Mouse (Mus musculus) forebrain, embryonic 16.5 days (tissue): ENCODE data around the gene Bpgm. TPM values are rescaled to one million over a fixed set of nuclear protein-coding genes. Genes with fewer than 3 reads are reported as not detected.

Experiments used
- ATAC-seq: fragments of 200-750 bp; cut with Nextera tagmentation; 2 replicates; pipeline ENCODE4 v1.8.0; 2017; ENCODE audit warnings: mild to moderate bottlenecking, moderate library complexity
- H3K27ac ChIP-seq: fragments of 300-500 bp; sonication (generic); 2 replicates; pipeline ENCODE4 v1.5.1; 2014; ENCODE audit warnings: low read length, control low read depth
- H3K27me3 ChIP-seq: fragments of 300-500 bp; sonication (generic); replicated peaks from 2 replicates; pipeline ENCODE4 v1.6.1; 2014; ENCODE audit warnings: low read length; ENCODE audit not compliant: control insufficient read depth, insufficient read depth
- H3K36me3 ChIP-seq: fragments of 300-500 bp; sonication (generic); 2 replicates; pipeline ENCODE4 v1.6.1; 2014; ENCODE audit not compliant: control insufficient read depth, insufficient read depth
- H3K4me1 ChIP-seq: fragments of 300-500 bp; sonication (generic); replicated peaks from 2 replicates; pipeline ENCODE4 v1.6.1; 2014; ENCODE audit warnings: low read length; ENCODE audit not compliant: control insufficient read depth, insufficient read depth
- H3K4me2 ChIP-seq: fragments of 300-500 bp; sonication (generic); 2 replicates; pipeline ENCODE4 v1.6.1; 2014; ENCODE audit warnings: mild to moderate bottlenecking, low read length, control low read depth
- H3K4me3 ChIP-seq: fragments of 300-500 bp; sonication (generic); replicated peaks from 2 replicates; pipeline ENCODE4 v1.5.1; 2014; ENCODE audit warnings: mild to moderate bottlenecking, low read length, control low read depth
- H3K9ac ChIP-seq: fragments of 300-500 bp; sonication (generic); replicated peaks from 2 replicates; pipeline ENCODE4 v1.6.1; 2014; ENCODE audit warnings: low read depth, low read length, control low read depth
- H3K9me3 ChIP-seq: fragments of 300-500 bp; sonication (generic); 2 replicates; pipeline ENCODE4 v1.6.1; 2016; ENCODE audit warnings: low read length; ENCODE audit not compliant: control insufficient read depth
- WGBS: fragments of 180-500 bp; shearing (Covaris S2); extraction: QIAGEN DNeasy Blood & Tissue Kit; methylation state at CpG from one replicate; pipeline ENCODE4 v1.1.7; 2014; 5-methylcytosine and 5-hydroxymethylcytosine counted together
- polyA plus RNA-seq: library from polyadenylated mRNA; unstranded; fragments of >200 nt; fragmentation: Nextera tagmentation; extraction: Ambion mirVana; gene quantifications from 2 replicates; pipeline ENCODE4 v1.2.1, GENCODE M21; 2015

The Bpgm gene
- polyA plus RNA-seq, 1 experiment from 2014 or later: 64.2 TPM

GRCm38 (mm10) chr6:34519087-34519486 lies 43.1 kb downstream of the Bpgm start:
- Histone ChIP-seq H3K27me3 (no peaks in the 10 kb centered on the region), H3K4me3 (no peak overlapping the region), H3K36me3 (no peaks in the 10 kb centered on the region), H3K27ac (no peak overlapping the region), H3K9ac (no peak overlapping the region), H3K4me2 (no peak overlapping the region), H3K4me1 (no peaks in the 10 kb centered on the region), H3K9me3 (no peaks in the 10 kb centered on the region)
- ATAC-seq: no peak
- WGBS: 100% methylated on average over 1 of the region's 1 CpGs

GRCm38 (mm10) chr6:34520491-34520890 lies 44.5 kb downstream of the Bpgm start:
- H3K4me3 ChIP-seq: no peak overlapping the region
- no peak overlapping the region for H3K27ac ChIP-seq
- ATAC-seq: no peak

GRCm38 (mm10) chr6:34520912-34521311 lies 44.9 kb downstream of the Bpgm start:
- Histone ChIP-seq H3K36me3 (no peaks in the 10 kb centered on the region), H3K9me3 (no peaks in the 10 kb centered on the region), H3K27ac (no peak overlapping the region), H3K4me3 (no peak overlapping the region), H3K9ac (no peak overlapping the region), H3K4me1 (no peaks in the 10 kb centered on the region), H3K27me3 (no peaks in the 10 kb centered on the region), H3K4me2 (no peak overlapping the region)
- ATAC-seq: no peak
- 21% methylated on average over 6 of the region's 6 CpGs for WGBS

More at GRCm38 (mm10) chr6:34520491-34520890, 44.5 kb downstream of the Bpgm start:
- H3K9me3 ChIP-seq: no peaks in the 10 kb centered on the region
- no peaks in the 10 kb centered on the region for H3K4me1 ChIP-seq
- H3K9ac ChIP-seq: no peak overlapping the region
- H3K4me2 ChIP-seq: no peak overlapping the region
- no peaks in the 10 kb centered on the region for H3K36me3 ChIP-seq
- 89% methylated on average over 2 of the region's 2 CpGs for WGBS
- no peaks in the 10 kb centered on the region for H3K27me3 ChIP-seq

GRCm38 (mm10) chr6:34523476-34523875 lies 47.5 kb downstream of the Bpgm start:
- no peak overlapping the region for H3K4me3 ChIP-seq
- no peaks in the 10 kb centered on the region for H3K4me1 ChIP-seq
- H3K27me3 ChIP-seq: no peaks in the 10 kb centered on the region
- H3K9me3 ChIP-seq: no peaks in the 10 kb centered on the region
- H3K36me3 ChIP-seq: no peaks in the 10 kb centered on the region
- 86% methylated on average over 5 of the region's 5 CpGs for WGBS
- no peak overlapping the region for H3K27ac ChIP-seq
- no peak for ATAC-seq
- no peak overlapping the region for H3K9ac ChIP-seq
- H3K4me2 ChIP-seq: no peak overlapping the region

GRCm38 (mm10) chr6:34525499-34525924 lies 49.5 kb downstream of the Bpgm start:
- ATAC-seq: no peak
- H3K9ac ChIP-seq: no peak overlapping the region
- no peaks in the 10 kb centered on the region for H3K9me3 ChIP-seq
- no peak overlapping the region for H3K27ac ChIP-seq
- H3K4me1 ChIP-seq: no peaks in the 10 kb centered on the region
- H3K27me3 ChIP-seq: no peaks in the 10 kb centered on the region
- no peaks in the 10 kb centered on the region for H3K36me3 ChIP-seq
- H3K4me3 ChIP-seq: no peak overlapping the region
- H3K4me2 ChIP-seq: no peak overlapping the region
- 91% methylated on average over 1 of the region's 1 CpGs for WGBS

GRCm38 (mm10) chr6:34525927-34526326 lies 49.9 kb downstream of the Bpgm start:
- H3K4me2 ChIP-seq: no peak overlapping the region
- no peak overlapping the region for H3K27ac ChIP-seq
- 77% methylated on average over 6 of the region's 6 CpGs for WGBS

GRCm38 (mm10) chr6:34526389-34526788 lies 50.4 kb downstream of the Bpgm start:
- H3K9ac ChIP-seq: no peak overlapping the region
- WGBS: 85% methylated on average over 3 of the region's 3 CpGs

More at GRCm38 (mm10) chr6:34525927-34526326, 49.9 kb downstream of the Bpgm start:
- no peak overlapping the region for H3K4me3 ChIP-seq
- H3K36me3 ChIP-seq: no peaks in the 10 kb centered on the region
- H3K9me3 ChIP-seq: no peaks in the 10 kb centered on the region
- no peak overlapping the region for H3K9ac ChIP-seq
- no peaks in the 10 kb centered on the region for H3K4me1 ChIP-seq
- ATAC-seq: no peak
- no peaks in the 10 kb centered on the region for H3K27me3 ChIP-seq

GRCm38 (mm10) chr6:34528131-34528530 lies 52.1 kb downstream of the Bpgm start:
- Histone ChIP-seq H3K4me3 (no peak overlapping the region), H3K27ac (no peak overlapping the region), H3K9me3 (no peaks in the 10 kb centered on the region), H3K4me1 (no peaks in the 10 kb centered on the region), H3K4me2 (no peak overlapping the region), H3K9ac (no peak overlapping the region), H3K27me3 (no peaks in the 10 kb centered on the region), H3K36me3 (no peaks in the 10 kb centered on the region)
- 85% methylated on average over 2 of the region's 2 CpGs for WGBS
- ATAC-seq: no peak

More at GRCm38 (mm10) chr6:34526389-34526788, 50.4 kb downstream of the Bpgm start:
- Histone ChIP-seq H3K27ac (no peak overlapping the region), H3K4me1 (no peaks in the 10 kb centered on the region), H3K9me3 (no peaks in the 10 kb centered on the region), H3K36me3 (no peaks in the 10 kb centered on the region), H3K27me3 (no peaks in the 10 kb centered on the region), H3K4me2 (no peak overlapping the region), H3K4me3 (no peak overlapping the region)
- no peak for ATAC-seq

- no peak for ATAC-seq
- H3K4me2 ChIP-seq: no peak overlapping the region
- 75% methylated on average over 3 of the region's 3 CpGs for WGBS
- no peak overlapping the region for H3K9ac ChIP-seq
- no peaks in the 10 kb centered on the region for H3K4me1 ChIP-seq
- H3K4me3 ChIP-seq: no peak overlapping the region
- H3K9me3 ChIP-seq: no peaks in the 10 kb centered on the region
- H3K27me3 ChIP-seq: no peaks in the 10 kb centered on the region
- no peaks in the 10 kb centered on the region for H3K36me3 ChIP-seq
- H3K27ac ChIP-seq: no peak overlapping the region
Observed at GRCm38 (mm10) chr6:34529992-34530391, 54.0 kb downstream of the Bpgm start.

GRCm38 (mm10) chr6:34533055-34533454 lies 57.0 kb downstream of the Bpgm start:
- 100% methylated on average over 1 of the region's 1 CpGs for WGBS
- Histone ChIP-seq H3K9ac (no peak overlapping the region), H3K36me3 (no peaks in the 10 kb centered on the region), H3K4me1 (no peaks in the 10 kb centered on the region), H3K27me3 (no peaks in the 10 kb centered on the region), H3K4me2 (no peak overlapping the region), H3K4me3 (no peak overlapping the region), H3K27ac (no peak overlapping the region), H3K9me3 (no peaks in the 10 kb centered on the region)
- ATAC-seq: no peak
